Mouse (Mus musculus) neural tube, embryonic 13.5 days (tissue): ENCODE measurements around the gene Fam184a. TPM values are rescaled to one million over a fixed set of nuclear protein-coding genes. Genes with fewer than 3 reads are reported as not detected.

Experiments used
- ATAC-seq: fragments of 200-750 bp; cut with Nextera tagmentation; 2 replicates; pipeline ENCODE4 v1.8.0; 2017; ENCODE audit warnings: low read depth, mild to moderate bottlenecking, moderate TSS enrichment, moderate library complexity
- H3K27ac ChIP-seq: fragments of 300-500 bp; sonication (generic); replicated peaks from 2 replicates; pipeline ENCODE4 v1.5.1; 2015; ENCODE audit warnings: moderate library complexity, mild to moderate bottlenecking, inconsistent platforms
- H3K27me3 ChIP-seq: fragments of 300-500 bp; sonication (generic); 2 replicates; pipeline ENCODE4 v1.6.1; 2015; ENCODE audit warnings: mild to moderate bottlenecking, inconsistent platforms
- H3K36me3 ChIP-seq: fragments of 300-500 bp; sonication (generic); 2 replicates; pipeline ENCODE4 v1.6.1; 2015; ENCODE audit warnings: mild to moderate bottlenecking, inconsistent platforms
- H3K4me1 ChIP-seq: fragments of 300-500 bp; sonication (generic); replicated peaks from 2 replicates; pipeline ENCODE4 v1.6.1; 2015; ENCODE audit warnings: inconsistent platforms
- H3K4me2 ChIP-seq: fragments of 300-500 bp; sonication (generic); 2 replicates; pipeline ENCODE4 v1.6.1; 2015; ENCODE audit warnings: inconsistent platforms, mild to moderate bottlenecking, moderate library complexity
- H3K4me3 ChIP-seq: fragments of 300-500 bp; sonication (generic); 2 replicates; pipeline ENCODE4 v1.5.1; 2015; ENCODE audit warnings: mild to moderate bottlenecking, inconsistent platforms
- H3K9ac ChIP-seq: fragments of 300-500 bp; sonication (generic); 2 replicates; pipeline ENCODE4 v1.6.1; 2015; ENCODE audit warnings: moderate library complexity, mild to moderate bottlenecking, inconsistent platforms
- H3K9me3 ChIP-seq: fragments of 300-500 bp; sonication (generic); 2 replicates; pipeline ENCODE4 v1.6.1; 2016; ENCODE audit warnings: inconsistent platforms
- WGBS: fragments of 180-500 bp; shearing (Covaris S2); methylation state at CpG from one replicate; pipeline ENCODE4 v1.1.7; 2015; 5-methylcytosine and 5-hydroxymethylcytosine counted together
- polyA plus RNA-seq: library from polyadenylated mRNA; unstranded; fragments of >200 nt; fragmentation: Nextera tagmentation; extraction: Ambion mirVana; gene quantifications from 2 replicates; pipeline ENCODE4 v1.2.1, GENCODE M21; 2015

Gene Fam184a
- polyA plus RNA-seq, 1 experiment from 2014 or later: 11.5 TPM

GRCm38 (mm10) chr10:53742961-53743360 lies 8.0 kb downstream of the Fam184a start:
- Histone ChIP-seq H3K4me1 (no peaks in the 10 kb centered on the region), H3K4me2 (no peak overlapping the region), H3K4me3 (no peak overlapping the region), H3K9ac (no peak overlapping the region), H3K27me3 (no peaks in the 10 kb centered on the region), H3K36me3 (no peaks in the 10 kb centered on the region), H3K27ac (no peak overlapping the region), H3K9me3 (no peaks in the 10 kb centered on the region)
- 80% methylated on average over 5 of the region's 5 CpGs for WGBS
- ATAC-seq: peak; percentile 40; the same call in 1 of the 2 replicates

GRCm38 (mm10) chr10:53740014-53740413 lies 10.9 kb downstream of the Fam184a start:
- Histone ChIP-seq H3K27me3 (no peaks in the 10 kb centered on the region), H3K27ac (no peak overlapping the region), H3K9ac (no peak overlapping the region), H3K9me3 (no peaks in the 10 kb centered on the region), H3K4me1 (no peaks in the 10 kb centered on the region), H3K4me2 (no peak overlapping the region), H3K4me3 (no peak overlapping the region), H3K36me3 (no peaks in the 10 kb centered on the region)
- ATAC-seq: no peak

GRCm38 (mm10) chr10:53738842-53739241 lies 12.1 kb downstream of the Fam184a start:
- H3K4me3 ChIP-seq: no peak overlapping the region
- H3K9ac ChIP-seq: no peak overlapping the region
- no peaks in the 10 kb centered on the region for H3K27me3 ChIP-seq
- WGBS: 79% methylated on average over 8 of the region's 8 CpGs
- H3K27ac ChIP-seq: no peak overlapping the region
- H3K36me3 ChIP-seq: no peaks in the 10 kb centered on the region
- no peaks in the 10 kb centered on the region for H3K9me3 ChIP-seq
- no peaks in the 10 kb centered on the region for H3K4me1 ChIP-seq
- no peak for ATAC-seq
- H3K4me2 ChIP-seq: no peak overlapping the region

GRCm38 (mm10) chr10:53735201-53735865 lies 15.6 kb downstream of the Fam184a start:
- no peaks in the 10 kb centered on the region for H3K27me3 ChIP-seq
- H3K27ac ChIP-seq: no peak overlapping the region
- no peaks in the 10 kb centered on the region for H3K4me1 ChIP-seq
- H3K36me3 ChIP-seq: no peaks in the 10 kb centered on the region
- no peak overlapping the region for H3K9ac ChIP-seq
- 83% methylated on average over 7 of the region's 7 CpGs for WGBS
- H3K4me2 ChIP-seq: no peak overlapping the region
- H3K9me3 ChIP-seq: no peaks in the 10 kb centered on the region
- H3K4me3 ChIP-seq: no peak overlapping the region
- no peak for ATAC-seq

- Histone ChIP-seq H3K27ac (no peak overlapping the region), H3K36me3 (no peaks in the 10 kb centered on the region), H3K27me3 (no peaks in the 10 kb centered on the region), H3K4me2 (no peak overlapping the region), H3K9me3 (no peaks in the 10 kb centered on the region), H3K4me3 (no peak overlapping the region), H3K4me1 (0 out of 2 replicates have a peak, but pooled peaks cover 3% of the 10 kb centered on the region), H3K9ac (no peak overlapping the region)
- no peak for ATAC-seq
- WGBS: 90% methylated on average over 7 of the region's 7 CpGs
Measured at GRCm38 (mm10) chr10:53732324-53732723, 18.6 kb downstream of the Fam184a start.

- H3K27me3 ChIP-seq: no peaks in the 10 kb centered on the region
- WGBS: 57% methylated on average over 1 of the region's 1 CpGs
- no peak overlapping the region for H3K4me3 ChIP-seq
- no peak overlapping the region for H3K27ac ChIP-seq
- 0 out of 2 replicates have a peak, but pooled peaks cover 3% of the 10 kb centered on the region for H3K4me1 ChIP-seq
- H3K4me2 ChIP-seq: no peak overlapping the region
- no peaks in the 10 kb centered on the region for H3K36me3 ChIP-seq
- ATAC-seq: no peak
- no peak overlapping the region for H3K9ac ChIP-seq
- H3K9me3 ChIP-seq: no peaks in the 10 kb centered on the region
Measured at GRCm38 (mm10) chr10:53728883-53729282, 22.0 kb downstream of the Fam184a start.

GRCm38 (mm10) chr10:53725301-53725700 lies 25.6 kb downstream of the Fam184a start:
- 43% methylated on average over 2 of the region's 2 CpGs for WGBS
- no peak for ATAC-seq
- H3K9me3 ChIP-seq: no peaks in the 10 kb centered on the region

GRCm38 (mm10) chr10:53704516-53704915 lies 46.4 kb downstream of the Fam184a start:
- Histone ChIP-seq H3K36me3 (no peaks in the 10 kb centered on the region), H3K4me3 (no peak overlapping the region), H3K27ac (no peak overlapping the region), H3K27me3 (no peaks in the 10 kb centered on the region), H3K4me1 (no peaks in the 10 kb centered on the region), H3K9ac (no peak overlapping the region), H3K4me2 (no peak overlapping the region), H3K9me3 (no peaks in the 10 kb centered on the region)
- WGBS: 95% methylated on average over 9 of the region's 9 CpGs
- ATAC-seq: no peak

More at GRCm38 (mm10) chr10:53725301-53725700, 25.6 kb downstream of the Fam184a start:
- Histone ChIP-seq H3K36me3 (no peaks in the 10 kb centered on the region), H3K4me3 (no peak overlapping the region), H3K9ac (no peak overlapping the region), H3K27me3 (no peaks in the 10 kb centered on the region), H3K4me1 (0 out of 2 replicates have a peak, but pooled peaks cover 3% of the 10 kb centered on the region), H3K4me2 (no peak overlapping the region), H3K27ac (no peak overlapping the region)

- no peak overlapping the region for H3K4me3 ChIP-seq
- H3K36me3 ChIP-seq: no peaks in the 10 kb centered on the region
- no peak overlapping the region for H3K4me2 ChIP-seq
- H3K27me3 ChIP-seq: no peaks in the 10 kb centered on the region
- H3K4me1 ChIP-seq: no peaks in the 10 kb centered on the region
- WGBS: 91% methylated on average over 10 of the region's 10 CpGs
- no peak overlapping the region for H3K27ac ChIP-seq
- no peak overlapping the region for H3K9ac ChIP-seq
- no peaks in the 10 kb centered on the region for H3K9me3 ChIP-seq
- ATAC-seq: no peak
Measured at GRCm38 (mm10) chr10:53698531-53698930, 52.4 kb downstream of the Fam184a start.

GRCm38 (mm10) chr10:53694757-53695156 lies 56.2 kb downstream of the Fam184a start:
- Histone ChIP-seq H3K9ac (no peak overlapping the region), H3K36me3 (0 out of 2 replicates have a peak, but pooled peaks cover 6% of the 10 kb centered on the region), H3K4me2 (no peak overlapping the region), H3K27me3 (no peaks in the 10 kb centered on the region), H3K9me3 (peaks cover 5% of the 10 kb centered on the region; the same call in 1 of the 2 replicates), H3K4me1 (peaks cover 3% of the 10 kb centered on the region; the same call in 1 of the 2 replicates), H3K4me3 (no peak overlapping the region), H3K27ac (no peak overlapping the region)
- ATAC-seq: no peak
- WGBS: 79% methylated on average over 5 of the region's 5 CpGs

- Histone ChIP-seq H3K4me2 (no peak overlapping the region), H3K4me1 (peaks cover 20% of the 10 kb centered on the region), H3K27me3 (no peaks in the 10 kb centered on the region), H3K9ac (no peak overlapping the region), H3K27ac (no peak overlapping the region), H3K4me3 (no peak overlapping the region), H3K9me3 (peaks cover 5% of the 10 kb centered on the region; the same call in 1 of the 2 replicates), H3K36me3 (0 out of 2 replicates have a peak, but pooled peaks cover 6% of the 10 kb centered on the region)
- no peak for ATAC-seq
Measured at GRCm38 (mm10) chr10:53691263-53691662, 59.7 kb downstream of the Fam184a start.

GRCm38 (mm10) chr10:53688952-53689584 lies 61.9 kb downstream of the Fam184a start:
- Histone ChIP-seq H3K36me3 (0 out of 2 replicates have a peak, but pooled peaks cover 6% of the 10 kb centered on the region), H3K27ac (0 out of 2 replicates have a peak overlapping the region, but pooled peaks have one; percentile 23), H3K4me3 (no peak overlapping the region), H3K9me3 (peaks cover 5% of the 10 kb centered on the region; the same call in 1 of the 2 replicates), H3K27me3 (no peaks in the 10 kb centered on the region), H3K9ac (no peak overlapping the region), H3K4me1 (peaks cover 20% of the 10 kb centered on the region), H3K4me2 (no peak overlapping the region)
- WGBS: 64% methylated on average over 4 of the region's 4 CpGs
- ATAC-seq: peak; percentile 78
